Mouse (Mus musculus): ENCODE data around the gene Agpat3. TPM values are rescaled to one million over a fixed set of nuclear protein-coding genes. Genes with fewer than 3 reads are reported as not detected.

The Agpat3 gene
- polyA plus RNA-seq, 1 experiment from 2014 or later: 38.7 TPM

DNA sequence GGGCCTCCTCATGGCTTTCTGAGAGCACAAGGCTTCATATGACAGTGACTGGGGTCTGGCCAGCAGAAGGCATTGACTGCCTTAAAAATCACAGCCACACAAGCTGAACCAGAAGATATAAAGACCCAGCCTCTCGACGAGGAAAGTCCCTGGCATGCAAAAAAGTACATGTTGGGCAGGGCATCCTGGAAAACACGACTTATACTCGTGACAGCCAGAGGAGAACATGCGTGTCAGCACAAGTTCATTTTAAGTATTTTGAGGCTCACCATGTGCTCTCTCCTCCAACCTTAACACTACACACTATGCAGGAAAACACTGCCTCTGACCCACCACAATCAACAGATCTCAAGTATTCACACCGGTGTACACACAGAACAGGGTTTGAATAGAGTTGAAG lies 128.2 kb downstream of the Agpat3 start:
- Histone ChIP-seq H3K36me3 (peaks cover 57% of the 10 kb centered on the region), H3K4me1 (no peaks in the 10 kb centered on the region), H3K27me3 (ENCODE audit: low read depth, poor library complexity, severe bottlenecking) (no peaks in the 10 kb centered on the region), H3K4me3 (no peak overlapping the region), H3K27ac (no peak overlapping the region), H3K9me3 (replicated peaks) (no peaks in the 10 kb centered on the region)
- DNase-seq (ENCODE audit: low spot score): no peak
- 93% methylated on average over 6 of the region's 6 CpGs for WGBS

- no peak for DNase-seq (ENCODE audit: low spot score)
- H3K4me1 ChIP-seq: no peaks in the 10 kb centered on the region
- H3K27me3 ChIP-seq (ENCODE audit: low read depth, poor library complexity, severe bottlenecking): no peaks in the 10 kb centered on the region
- H3K4me3 ChIP-seq: no peak overlapping the region
- H3K36me3 ChIP-seq: peaks cover 57% of the 10 kb centered on the region
- H3K27ac ChIP-seq: no peak overlapping the region
- WGBS: 90% methylated on average over 4 of the region's 4 CpGs
- H3K9me3 ChIP-seq (replicated peaks): no peaks in the 10 kb centered on the region
Measured at GRCm38 (mm10) chr10:78222908-78223307, 129.4 kb downstream of the Agpat3 start.

DNA sequence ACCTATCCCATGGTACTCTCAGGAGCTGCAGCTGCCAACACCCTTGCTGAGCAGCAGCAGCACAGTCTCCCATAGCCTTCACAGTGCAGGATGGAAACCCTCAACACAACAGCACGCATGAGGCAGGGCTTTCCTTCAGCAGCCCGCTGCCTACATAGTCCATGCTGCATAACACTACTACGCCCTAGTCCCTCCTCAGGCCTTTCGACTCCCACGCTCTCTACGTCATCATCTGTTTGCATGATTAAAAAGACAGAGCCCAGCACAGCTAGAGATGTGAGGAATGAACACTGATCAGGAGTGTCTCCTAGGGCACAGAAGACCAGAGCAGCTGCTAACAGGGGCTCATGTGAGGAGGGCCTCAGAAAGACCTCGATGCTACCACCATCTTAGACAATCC lies 131.0 kb downstream of the Agpat3 start:
- 90% methylated on average over 7 of the region's 7 CpGs for WGBS
- no peaks in the 10 kb centered on the region for H3K4me1 ChIP-seq
- no peaks in the 10 kb centered on the region for H3K27me3 ChIP-seq (ENCODE audit: low read depth, poor library complexity, severe bottlenecking)
- H3K4me3 ChIP-seq: no peak overlapping the region
- H3K36me3 ChIP-seq: peaks cover 62% of the 10 kb centered on the region
- H3K27ac ChIP-seq: no peak overlapping the region
- H3K9me3 ChIP-seq (replicated peaks): no peaks in the 10 kb centered on the region
- DNase-seq (ENCODE audit: low spot score): no peak

DNA sequence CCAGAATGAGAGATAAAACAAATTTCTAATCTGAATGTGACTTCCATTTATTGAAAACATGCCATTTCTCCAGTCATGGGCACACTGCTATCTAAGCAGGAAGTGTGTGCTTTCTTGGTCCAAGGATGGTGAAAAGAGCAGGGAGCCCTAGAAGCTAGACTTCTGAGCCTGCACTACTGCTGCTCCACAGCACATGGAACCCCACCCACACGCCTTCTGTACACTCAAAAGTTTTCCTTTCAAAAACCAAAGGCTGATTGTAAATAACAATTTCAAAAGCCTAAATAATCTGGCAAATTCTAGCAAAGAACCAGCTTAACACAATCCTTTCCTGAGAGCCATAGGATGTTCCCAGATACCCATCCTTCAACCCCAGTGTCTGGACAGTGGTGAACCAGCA lies 132.8 kb downstream of the Agpat3 start:
- DNase-seq (ENCODE audit: low spot score): no peak
- no peaks in the 10 kb centered on the region for H3K27me3 ChIP-seq (ENCODE audit: low read depth, poor library complexity, severe bottlenecking)
- no peaks in the 10 kb centered on the region for H3K4me1 ChIP-seq
- H3K9me3 ChIP-seq (replicated peaks): no peaks in the 10 kb centered on the region
- peaks cover 73% of the 10 kb centered on the region for H3K36me3 ChIP-seq
- no peak overlapping the region for H3K27ac ChIP-seq
- H3K4me3 ChIP-seq: no peak overlapping the region
- WGBS: 94% methylated on average over 1 of the region's 1 CpGs

Small RNAs within 50 kb of the gene (microRNA-seq; reads per million reads assigned to microRNA genes)
- not detected for gene Mir7659

Other genes with a start within 250 kb of the Agpat3 start
- gene D10Jhu81e, start 182.7 kb downstream of the Agpat3 start, polyA plus RNA-seq (2016; fragmentation: Nextera tagmentation; extraction: Ambion mirVana): 19.9 and 20.3 TPM in 2 replicates
- 35.0 and 38.6 TPM in 2 replicates for gene Pwp2, start 167.3 kb downstream of the Agpat3 start, polyA plus RNA-seq (2016; fragmentation: Nextera tagmentation; extraction: Ambion mirVana)
- 10.3 and 13.1 TPM in 2 replicates for gene Trappc10, start 107.8 kb downstream of the Agpat3 start, polyA plus RNA-seq (2016; fragmentation: Nextera tagmentation; extraction: Ambion mirVana)
- gene Rrp1, start 60.6 kb upstream of the Agpat3 start, polyA plus RNA-seq (2016; fragmentation: Nextera tagmentation; extraction: Ambion mirVana): 355 and 359 TPM in 2 replicates
- 148 and 152 TPM in 2 replicates for gene Cstb, start 73.2 kb upstream of the Agpat3 start, polyA plus RNA-seq (2016; fragmentation: Nextera tagmentation; extraction: Ambion mirVana)
- 11.7 and 11.8 TPM in 2 replicates for gene Pdxk, start 112.5 kb upstream of the Agpat3 start, polyA plus RNA-seq (2016; fragmentation: Nextera tagmentation; extraction: Ambion mirVana)
- gene Olfr1358, start 164.9 kb upstream of the Agpat3 start, polyA plus RNA-seq (2016; fragmentation: Nextera tagmentation; extraction: Ambion mirVana): not detected in 2 replicates
- 27.2 and 38.8 TPM in 2 replicates for gene Ilvbl, start 221.9 kb upstream of the Agpat3 start, polyA plus RNA-seq (2016; fragmentation: Nextera tagmentation; extraction: Ambion mirVana)
- 15.7 and 19.7 TPM in 2 replicates for gene Syde1, start 239.5 kb upstream of the Agpat3 start, polyA plus RNA-seq (2016; fragmentation: Nextera tagmentation; extraction: Ambion mirVana)

All from limb, embryonic 10.5 days (tissue).